Mouse (Mus musculus): ENCODE measurements around the gene Wnk4.

Gene Wnk4

DNA sequence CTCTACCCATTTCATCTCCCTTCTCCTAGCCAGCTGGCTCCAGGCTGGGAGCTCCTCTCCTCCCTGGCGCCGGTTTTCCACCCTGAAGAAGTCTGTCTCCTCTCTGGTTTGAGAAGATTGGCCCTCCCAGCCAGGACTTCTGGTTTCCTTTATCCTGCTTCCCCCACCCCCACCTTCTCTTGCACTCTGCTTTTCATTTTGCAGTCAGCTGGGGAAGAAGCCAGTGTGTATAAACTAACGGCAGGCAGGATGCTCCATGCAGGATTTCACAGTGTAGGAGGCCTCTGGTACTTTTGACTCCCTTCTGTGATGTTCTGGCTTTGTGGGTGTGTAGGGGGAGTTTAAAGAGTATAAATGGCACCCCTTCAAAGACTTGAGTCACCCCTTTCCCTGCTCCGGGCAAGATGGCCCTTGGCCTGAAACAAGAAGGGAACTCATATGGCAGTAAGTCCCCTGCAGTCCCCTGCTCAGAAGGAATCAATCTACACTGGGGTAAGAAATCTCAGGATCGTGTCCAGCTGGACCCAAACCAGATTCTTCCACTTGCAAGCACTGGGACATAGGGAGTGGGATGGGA, 22.2 kb upstream of the Wnk4 start:
- CTCF ChIA-PET: interaction anchor here (0.6 to 0.7 kb wide), 2 partner anchors 69 to 217 kb away, joined by 3 to 4 read pairs; no protein-coding TSS in a partner anchor

DNA sequence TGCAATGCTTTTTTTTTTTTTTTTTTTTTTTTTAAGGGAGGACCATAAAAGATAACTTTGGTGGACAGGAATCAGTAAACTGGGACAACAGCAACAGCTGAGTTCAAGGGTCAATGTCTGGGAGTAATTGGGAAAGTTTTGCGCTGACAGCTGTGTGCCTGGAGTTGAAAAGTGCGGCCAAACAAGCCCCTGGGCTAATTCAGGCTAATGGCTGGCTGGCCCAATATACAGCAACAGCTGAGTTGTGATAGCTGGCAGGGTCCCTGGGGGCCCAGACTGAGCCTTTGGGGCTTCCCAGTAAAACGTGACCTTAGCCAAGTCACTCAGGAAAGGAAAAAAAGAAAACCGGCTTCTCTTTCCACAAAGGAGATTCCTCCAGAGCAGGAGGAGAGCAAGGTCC, 15.3 kb upstream of the Wnk4 start:
- CTCF ChIA-PET: no interaction called here

DNA sequence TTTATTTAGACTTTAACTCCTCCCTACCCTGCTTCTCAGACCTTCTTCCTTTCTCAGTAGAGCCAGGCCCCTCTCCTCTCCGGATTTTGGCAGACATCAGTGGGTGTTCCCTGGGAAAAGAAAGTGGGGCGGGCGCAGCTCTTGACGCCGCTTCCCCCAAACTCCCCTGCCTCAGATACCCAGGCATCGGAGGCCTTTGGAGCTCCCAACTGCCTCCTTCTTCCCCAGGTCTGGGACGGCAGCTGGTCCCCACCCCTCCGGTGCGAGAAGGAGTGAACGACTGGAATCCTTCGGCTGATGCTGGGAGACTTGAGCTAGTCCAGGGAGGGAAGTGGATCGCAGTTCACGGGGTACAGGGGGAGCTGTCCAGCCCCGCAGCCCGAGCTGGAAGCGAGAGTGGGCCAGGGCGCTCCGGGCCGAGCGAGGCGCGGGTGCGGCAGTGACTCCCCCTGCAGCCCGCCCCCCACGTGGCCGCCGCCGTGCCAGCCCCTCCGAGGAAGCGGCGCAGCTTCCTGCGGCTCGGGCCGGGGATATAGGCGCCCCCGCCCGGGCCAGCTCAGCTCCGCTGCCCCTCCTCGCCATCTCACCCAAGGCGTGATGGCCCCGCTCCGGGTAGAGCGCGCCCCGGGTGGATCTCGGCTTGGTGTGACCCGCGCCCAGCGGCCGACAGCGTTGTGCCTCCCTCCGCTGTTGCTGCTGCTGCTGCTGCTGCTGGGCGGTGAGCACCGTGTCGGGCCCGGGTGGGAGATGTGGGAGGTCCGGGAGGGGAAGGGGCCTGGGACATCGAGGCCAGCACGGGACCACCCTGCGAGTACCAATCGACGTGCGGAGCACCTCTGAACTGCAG, 14.3 kb upstream of the Wnk4 start, which contains the start of gene Ramp2:
Gene Ramp2 (plus strand): TSS at position 174 of the 847 bp plus-strand sequence.
- CTCF ChIA-PET: no interaction called here

DNA sequence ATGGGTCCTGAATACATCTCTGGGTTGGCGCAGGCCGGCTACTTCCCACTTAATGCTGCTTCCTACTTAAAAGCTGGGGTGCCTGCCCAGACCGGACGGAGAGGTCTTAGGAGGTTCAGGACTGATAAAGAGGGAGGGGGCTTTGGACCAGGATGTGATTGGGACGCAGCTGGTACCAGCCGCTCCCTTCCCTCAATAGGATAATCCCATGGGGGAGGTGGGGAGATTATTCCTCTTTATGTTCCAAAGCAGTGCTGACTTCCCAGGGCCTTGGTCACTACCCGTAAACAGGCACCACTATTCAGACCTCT, 13.7 kb upstream of the Wnk4 start:
- CTCF ChIA-PET: no interaction called here

DNA sequence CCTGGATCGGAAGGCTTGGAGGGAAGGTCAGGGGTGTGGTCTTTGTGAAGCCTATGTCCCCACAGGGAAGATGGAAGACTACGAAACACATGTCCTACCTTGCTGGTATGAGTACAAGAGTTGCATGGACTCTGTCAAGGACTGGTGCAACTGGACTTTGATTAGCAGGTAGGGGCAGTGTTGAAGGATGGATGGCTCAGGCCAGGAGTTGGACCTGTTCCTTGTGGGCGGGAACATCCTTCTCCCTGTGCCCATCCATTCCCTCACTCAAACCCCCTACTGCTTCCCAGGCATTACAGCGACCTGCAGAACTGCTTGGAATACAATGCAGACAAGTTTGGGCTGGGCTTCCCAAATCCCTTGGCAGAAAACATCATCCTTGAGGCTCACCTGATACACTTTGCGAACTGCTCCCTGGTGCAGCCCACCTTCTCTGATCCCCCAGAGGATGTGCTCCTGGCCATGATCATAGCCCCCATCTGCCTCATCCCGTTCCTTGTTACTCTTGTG, 12.8 kb upstream of the Wnk4 start:
- CTCF ChIA-PET: interaction anchor here (1.0 kb wide), 1 partner anchor 24 kb away, joined by 3 read pairs; no protein-coding TSS in a partner anchor

DNA sequence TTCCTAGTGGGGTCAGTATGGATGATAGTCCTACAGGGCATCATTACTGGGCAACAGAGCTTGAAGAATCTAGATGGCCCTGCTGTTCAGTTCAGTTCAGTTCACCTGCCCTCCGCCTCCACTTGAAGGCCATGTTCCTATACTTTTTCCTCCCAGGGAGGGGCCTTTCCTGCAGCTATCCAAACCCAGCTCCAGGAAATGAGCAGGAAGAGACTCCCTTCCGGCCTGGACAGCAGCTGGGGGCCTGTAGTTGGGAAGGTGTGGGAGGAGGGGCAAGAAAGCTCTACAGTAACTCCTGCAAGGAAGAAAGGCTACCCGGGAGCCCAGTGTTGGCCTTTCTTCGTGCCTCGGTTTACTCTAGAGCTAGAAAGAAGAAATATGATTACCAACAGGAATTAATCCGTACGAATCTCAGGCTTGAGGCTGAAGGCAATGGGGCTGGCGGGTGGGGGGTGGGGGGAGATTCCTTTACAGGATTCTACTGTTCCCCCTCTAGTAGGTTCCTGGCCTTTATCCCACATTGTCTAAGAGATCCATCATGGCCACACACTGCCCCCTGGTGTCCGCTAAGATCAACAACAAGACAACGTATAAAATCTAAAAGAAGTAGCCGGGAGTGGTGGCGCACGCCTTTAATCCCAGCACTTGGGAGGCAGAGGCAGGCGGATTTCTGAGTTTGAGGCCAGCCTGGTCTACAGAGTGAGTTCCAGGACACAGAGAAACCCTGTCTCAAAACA, 11.9 kb upstream of the Wnk4 start:
- CTCF ChIA-PET: interaction anchor here (0.7 to 1.0 kb wide), 2 partner anchors 25 to 40 kb away, joined by 3 to 5 read pairs; no protein-coding TSS in a partner anchor

DNA sequence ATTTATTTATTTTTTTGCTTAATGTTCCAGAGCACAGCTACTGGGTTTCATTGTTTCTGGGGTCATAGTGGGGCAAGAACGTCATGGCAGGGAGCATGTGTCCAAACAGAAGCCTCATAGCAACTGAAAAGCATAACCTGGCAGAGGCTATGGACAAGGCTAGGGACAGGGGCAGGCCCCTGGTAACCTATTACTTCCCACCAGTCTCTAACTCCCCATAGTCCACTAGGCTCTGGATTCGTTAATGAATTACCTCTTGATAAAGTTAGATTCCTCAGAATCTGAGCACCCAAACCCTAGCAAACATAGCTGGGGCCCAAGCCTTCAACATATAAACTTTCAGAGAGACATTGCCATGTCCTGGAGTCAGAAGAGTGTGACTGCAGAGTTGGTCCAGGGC, 9.3 kb upstream of the Wnk4 start:
- CTCF ChIA-PET: interaction anchor here (1.1 kb wide), 1 partner anchor 77 kb away, joined by 3 read pairs; no protein-coding TSS in a partner anchor

DNA sequence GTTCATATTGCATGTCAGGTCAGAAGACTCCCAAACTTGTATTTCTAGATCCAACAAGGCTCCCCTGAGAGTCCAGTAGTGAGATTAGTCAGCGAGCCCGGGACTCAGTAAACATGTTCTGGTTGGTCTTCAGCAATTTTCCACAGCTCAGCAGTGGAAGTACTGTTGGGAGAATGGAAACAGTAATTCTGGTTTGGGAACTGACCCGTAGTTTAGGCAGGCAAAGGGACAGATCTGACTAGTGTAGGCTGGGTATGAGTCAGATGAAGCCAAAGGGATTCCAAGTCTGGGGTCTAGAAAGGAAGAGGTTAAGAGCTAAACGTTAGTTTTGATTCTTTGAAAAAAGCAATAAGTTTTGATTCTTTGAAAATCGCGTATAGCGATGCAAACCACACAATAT, 7.4 kb upstream of the Wnk4 start:
- CTCF ChIA-PET: interaction anchor here (0.6 to 0.7 kb wide), 2 partner anchors 178 to 439 kb away, joined by 4 read pairs; no protein-coding TSS in a partner anchor

DNA sequence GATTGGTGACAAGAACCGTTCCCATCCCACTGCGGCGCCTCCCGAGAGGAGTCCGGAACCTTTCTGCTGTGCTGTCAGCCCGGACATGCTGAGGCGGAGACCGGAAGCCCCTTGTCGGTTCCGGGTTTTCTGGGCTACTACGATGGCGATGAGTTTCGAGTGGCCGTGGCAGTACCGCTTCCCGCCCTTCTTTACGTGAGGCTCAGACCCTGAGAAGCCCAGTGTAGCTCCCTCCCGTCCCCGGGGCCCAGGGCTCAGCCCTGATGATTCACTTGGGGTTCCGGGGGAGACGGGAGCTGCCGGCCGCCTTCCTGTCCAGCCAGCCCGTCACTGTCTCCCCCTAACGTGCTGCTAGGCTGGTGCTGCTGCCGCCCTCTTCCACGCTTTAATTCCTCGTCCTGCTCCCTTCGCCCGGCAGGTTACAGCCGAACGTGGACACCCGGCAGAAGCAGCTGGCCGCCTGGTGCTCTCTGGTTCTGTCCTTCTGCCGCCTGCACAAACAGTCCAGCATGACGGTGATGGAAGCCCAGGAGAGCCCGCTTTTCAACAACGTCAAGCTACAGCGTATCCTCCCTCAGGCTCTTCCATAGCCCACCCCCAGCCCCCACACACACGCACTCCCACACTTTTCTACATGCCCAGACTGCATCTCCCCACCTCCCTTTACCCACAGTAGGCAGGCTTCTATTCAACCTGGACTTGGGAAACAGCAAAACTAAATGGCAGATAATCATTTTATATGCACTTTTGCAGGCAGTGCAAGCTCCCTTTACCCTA, 6.6 kb upstream of the Wnk4 start, which contains the start of gene Vps25:
Gene Vps25 (plus strand): TSS at position 95 of the 777 bp plus-strand sequence.
- CTCF ChIA-PET: interaction anchor here (0.7 kb wide), 1 partner anchor 439 kb away, joined by 4 read pairs; no protein-coding TSS in a partner anchor

DNA sequence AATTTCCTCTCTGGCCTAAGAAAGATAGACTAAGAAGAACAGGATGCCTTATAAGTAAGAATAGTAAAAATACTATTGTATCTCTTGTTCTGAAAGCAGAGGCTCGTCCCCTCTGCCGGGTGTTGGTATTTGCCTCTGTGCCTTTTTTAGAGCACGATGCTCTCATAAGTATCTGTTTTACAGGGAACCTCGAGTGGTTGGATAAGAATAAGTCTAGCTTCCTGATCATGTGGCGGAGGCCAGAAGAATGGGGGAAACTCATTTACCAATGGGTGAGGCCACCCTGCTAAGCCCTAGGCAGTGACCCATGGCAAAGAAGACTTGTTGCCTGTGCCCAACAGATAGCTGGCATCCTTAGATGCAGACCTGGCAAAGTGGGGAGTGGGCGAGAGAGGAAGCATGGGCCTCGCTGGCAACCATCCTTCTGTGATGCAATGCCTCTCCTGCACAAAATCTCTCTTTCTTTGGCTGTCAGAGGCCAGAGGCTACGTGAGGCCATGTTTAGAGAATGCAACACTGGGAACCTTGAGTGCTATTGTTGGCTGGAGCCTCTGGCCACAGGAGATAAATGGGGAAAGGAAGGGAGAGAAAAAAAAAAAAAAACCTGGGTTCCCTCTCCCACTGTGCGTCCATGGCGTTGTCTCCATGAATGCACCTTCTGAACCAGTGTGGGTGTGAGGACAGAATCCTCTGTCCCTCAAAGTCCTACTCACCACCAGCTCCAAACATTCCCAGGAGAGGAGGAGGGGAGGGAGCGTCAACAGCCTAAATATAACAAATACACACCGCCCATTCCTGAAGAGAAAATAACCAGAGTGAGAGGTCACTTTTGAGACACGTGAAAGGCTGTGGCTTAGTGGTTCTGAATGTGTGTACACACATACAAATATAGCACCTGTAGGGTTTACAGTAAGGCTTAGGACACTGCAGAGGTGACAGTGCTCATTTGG, 4.3 kb upstream of the Wnk4 start:
- CTCF ChIA-PET: interaction anchor here (0.7 kb wide), 1 partner anchor 169 kb away, joined by 4 read pairs; the partner anchor contains the start of genes Gm27029 and Rundc1

DNA sequence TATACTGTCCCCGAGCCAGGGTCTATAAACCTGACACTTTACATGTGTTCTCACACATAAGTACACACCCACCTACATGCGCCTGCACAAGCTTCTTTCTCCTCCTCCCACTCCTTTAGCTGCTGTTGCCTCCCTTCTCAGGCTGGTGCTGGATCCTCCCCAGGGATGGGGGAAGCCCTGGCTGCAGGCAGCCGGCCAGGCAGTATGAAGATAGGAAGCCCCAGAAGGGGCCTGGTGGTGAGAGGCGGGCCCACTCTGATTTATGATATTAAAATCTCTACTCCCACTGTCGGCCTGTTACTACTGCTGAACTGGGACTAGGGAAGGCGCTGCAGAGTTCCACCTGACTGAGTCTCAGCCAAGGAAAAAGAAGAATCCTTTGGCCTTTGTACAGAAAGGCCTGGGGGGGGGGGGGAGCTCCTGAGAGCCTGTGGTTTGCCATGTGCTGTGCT, 1.1 kb upstream of the Wnk4 start:
- CTCF ChIA-PET: no interaction called here

DNA sequence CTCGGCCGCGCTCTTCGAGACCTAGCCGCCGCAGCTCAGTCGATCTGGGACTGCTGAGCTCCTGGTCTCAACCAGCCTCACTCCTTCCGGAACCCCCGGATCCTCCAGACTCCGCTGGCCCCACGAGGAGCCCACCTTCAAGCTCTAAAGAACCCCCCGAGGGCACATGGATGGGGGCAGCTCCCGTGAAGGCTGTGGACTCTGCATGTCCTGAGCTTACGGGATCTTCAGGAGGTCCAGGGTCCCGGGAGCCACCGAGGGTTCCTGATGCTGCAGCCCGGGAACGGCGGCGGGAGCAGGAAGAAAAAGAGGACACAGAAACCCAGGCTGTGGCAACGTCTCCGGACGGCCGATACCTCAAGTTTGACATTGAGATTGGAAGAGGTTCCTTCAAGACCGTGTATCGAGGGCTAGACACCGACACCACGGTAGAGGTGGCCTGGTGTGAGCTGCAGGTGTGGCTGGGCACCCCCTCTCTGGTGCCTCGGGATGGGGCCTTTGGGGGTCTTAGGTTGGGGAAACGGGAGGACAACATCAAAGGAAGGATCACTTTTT, 536 bp downstream of the Wnk4 start:
- CTCF ChIA-PET: no interaction called here

DNA sequence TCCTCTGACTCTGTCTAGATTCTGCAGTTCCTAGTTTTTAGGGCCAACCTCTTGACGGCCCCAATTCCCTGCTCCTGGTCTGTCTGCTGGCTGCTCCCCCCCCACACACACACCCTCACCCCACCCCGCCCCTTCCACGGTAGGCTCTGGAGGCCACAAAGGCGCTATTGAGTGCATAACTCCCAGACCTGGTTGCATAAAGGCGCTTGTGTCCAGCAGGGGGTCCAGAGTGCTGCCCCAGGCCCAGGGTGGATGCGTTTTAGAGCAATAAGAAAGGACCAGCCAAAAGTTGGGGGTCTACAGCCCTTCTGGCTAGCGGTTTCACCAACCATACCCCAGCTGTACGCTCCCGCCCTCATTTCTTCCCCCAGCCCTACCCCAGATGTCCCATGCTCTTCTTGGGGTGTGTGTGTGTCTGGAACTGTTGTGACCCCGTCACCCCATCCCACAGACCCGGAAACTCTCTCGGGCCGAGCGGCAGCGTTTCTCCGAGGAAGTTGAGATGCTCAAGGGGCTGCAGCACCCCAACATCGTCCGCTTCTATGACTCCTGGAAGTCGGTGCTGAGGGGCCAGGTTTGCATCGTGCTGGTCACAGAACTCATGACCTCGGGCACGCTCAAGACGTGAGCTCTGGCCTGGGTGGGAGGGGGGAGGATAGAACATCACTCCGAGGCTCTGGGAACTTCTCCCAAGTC, 2.1 kb downstream of the Wnk4 start:
- CTCF ChIA-PET: no interaction called here

DNA sequence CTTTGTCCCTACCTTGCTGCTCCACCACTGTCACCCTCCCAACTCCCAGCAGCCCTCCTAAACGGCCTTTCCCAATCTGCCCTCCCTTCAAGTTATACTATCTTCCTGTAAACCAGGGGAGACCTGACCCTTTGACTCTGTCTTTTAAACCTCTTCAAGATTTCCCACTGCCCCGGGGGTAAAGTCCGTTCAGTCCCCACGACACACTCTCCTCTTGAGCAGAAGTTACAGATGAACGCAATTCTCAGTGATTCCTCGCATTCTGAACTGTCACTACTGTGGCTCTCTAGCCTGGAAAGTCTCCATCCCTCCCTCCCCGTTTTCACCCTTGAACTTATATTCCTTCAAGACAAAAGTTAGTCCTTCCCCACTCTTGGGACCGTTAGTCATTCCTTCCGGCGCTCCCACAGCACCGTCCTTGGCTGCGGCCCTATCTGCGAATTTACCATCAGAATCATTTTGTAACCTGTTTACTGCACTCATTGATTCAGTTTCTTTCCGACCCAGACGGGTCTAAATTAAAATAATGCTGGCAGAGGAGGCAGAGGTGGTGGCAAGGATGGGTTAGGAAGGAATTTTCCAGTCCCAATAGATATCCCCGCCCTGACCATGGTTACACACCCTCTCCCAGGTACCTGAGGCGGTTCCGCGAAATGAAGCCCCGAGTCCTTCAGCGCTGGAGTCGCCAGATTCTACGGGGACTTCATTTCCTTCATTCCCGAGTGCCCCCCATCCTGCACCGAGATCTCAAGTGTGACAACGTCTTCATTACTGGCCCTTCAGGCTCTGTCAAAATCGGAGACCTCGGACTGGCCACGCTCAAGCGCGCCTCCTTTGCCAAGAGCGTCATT, 3.0 kb downstream of the Wnk4 start:
- CTCF ChIA-PET: no interaction called here

DNA sequence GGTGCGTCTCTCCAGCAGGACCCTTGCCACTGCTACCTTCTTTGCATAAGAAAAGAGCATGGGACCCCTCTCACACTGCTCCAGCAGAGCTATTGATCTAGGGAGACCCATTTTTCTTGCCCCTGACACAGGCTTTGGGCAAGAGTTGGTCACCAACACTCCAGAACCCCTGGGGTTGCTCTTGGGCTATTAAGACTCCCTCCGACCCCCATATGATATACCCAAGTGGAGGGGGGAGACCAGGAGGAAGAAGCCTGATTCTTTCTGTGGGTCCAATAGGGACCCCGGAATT, 3.6 kb downstream of the Wnk4 start:
- CTCF ChIA-PET: no interaction called here

DNA sequence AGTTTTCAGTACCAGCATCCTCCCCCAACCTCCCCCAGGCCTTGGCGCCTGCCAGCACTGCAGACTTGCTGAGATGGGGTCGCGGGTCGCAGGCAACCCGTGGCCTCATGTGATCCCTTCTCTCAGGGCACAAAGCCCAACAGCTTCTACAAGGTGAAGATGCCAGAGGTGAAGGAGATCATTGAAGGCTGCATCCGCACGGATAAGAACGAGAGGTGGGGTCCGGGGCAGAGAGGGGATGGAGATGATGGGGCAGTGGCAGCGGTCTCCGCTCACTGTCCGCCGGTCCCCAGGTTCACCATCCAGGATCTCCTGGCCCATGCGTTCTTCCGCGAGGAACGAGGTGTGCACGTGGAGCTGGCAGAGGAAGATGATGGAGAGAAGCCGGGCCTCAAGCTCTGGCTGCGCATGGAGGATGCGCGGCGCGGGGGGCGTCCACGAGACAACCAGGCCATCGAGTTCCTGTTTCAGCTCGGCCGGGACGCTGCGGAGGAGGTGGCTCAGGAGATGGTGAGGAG, 4.6 kb downstream of the Wnk4 start:
- CTCF ChIA-PET: no interaction called here

DNA sequence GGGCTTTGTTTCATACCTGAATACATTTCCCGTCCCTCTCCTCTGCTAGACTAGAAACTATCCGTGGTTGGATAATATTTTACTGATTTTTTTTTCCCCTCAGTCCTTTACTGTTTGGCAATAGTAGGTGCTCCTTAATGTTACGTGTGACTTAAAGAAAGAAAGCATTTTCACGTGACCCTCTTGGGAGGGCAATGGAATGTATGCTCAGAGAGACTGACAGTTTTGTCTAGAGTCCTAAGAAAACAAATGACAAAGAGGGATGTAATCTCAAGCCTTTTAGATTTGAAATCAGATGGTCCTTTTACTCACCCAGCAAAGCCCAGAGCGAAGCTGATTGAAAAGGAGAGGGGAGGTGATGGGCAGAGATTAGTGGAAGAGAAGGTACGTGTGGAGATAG, 5.5 kb downstream of the Wnk4 start:
- CTCF ChIA-PET: no interaction called here

DNA sequence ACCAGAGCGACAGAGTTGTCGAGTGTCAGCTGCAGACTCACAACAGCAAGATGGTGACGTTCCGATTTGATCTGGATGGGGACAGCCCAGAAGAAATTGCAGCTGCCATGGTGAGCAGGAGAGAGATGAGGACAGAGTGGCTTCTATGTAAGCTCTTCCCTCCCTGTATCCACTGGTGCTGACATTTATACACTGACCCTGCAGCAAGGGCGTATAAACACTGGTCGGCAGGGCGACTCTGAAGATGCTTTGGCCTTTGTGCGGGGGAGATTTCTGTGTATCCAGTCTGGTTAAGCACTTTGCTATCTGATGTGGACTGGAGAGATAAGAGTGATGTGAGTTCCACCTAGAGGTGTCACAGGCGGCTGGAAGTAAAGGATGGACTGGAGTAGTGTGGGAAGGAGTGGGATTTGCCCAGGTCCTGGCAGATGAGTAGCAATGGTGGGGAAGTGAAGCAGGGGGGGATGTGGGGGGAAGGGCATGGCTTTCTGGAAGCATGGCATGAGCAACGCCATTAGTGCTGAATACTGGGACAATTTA, 9.3 kb downstream of the Wnk4 start:
- CTCF ChIA-PET: no interaction called here
